Mouse (Mus musculus) brain, embryonic 14.5 days (tissue): ENCODE measurements around the gene S100a2.

Experiments
- CTCF ChIP-seq: fragments of 200-500 bp; IDR thresholded peaks from 2 replicates; pipeline ENCODE4 v1.5.1; 2012; ENCODE audit warnings: inconsistent platforms, mild to moderate bottlenecking, moderate library complexity, borderline replicate concordance; ENCODE audit not compliant: insufficient read depth, insufficient read length; ENCODE audit errors: extremely low read depth
- POLR2A ChIP-seq: fragments of 200-500 bp; IDR thresholded peaks from 2 replicates; pipeline ENCODE4 v1.6.1; 2012; ENCODE audit warnings: mild to moderate bottlenecking, inconsistent platforms, borderline replicate concordance; ENCODE audit not compliant: poor library complexity, insufficient read depth, insufficient read length, severe bottlenecking; ENCODE audit errors: extremely low read depth

DNA sequence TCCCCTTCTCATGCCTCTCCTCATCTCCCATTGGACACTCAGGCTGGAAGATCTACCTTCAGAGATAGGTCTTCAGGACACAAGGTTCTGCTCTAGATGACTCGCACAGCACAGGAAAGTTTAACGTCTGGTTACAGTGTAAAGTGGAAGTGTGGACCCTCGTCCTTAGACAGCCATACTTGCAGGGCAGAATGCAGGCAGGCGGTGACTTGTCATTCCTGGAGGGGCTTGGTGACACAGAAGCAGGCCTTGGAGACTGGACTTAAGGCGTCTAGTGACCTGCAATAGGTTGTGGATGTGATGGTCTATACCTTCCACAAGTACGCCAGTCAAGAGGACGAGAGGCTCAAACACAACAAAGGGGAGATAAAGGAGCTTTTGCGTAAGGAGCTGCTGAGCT is at the start of gene S100a2:
- TF ChIP-seq CTCF: no peak
- no peak for TF ChIP-seq POLR2A
